Mouse (Mus musculus) central nervous system, embryonic 18 days (tissue): ENCODE measurements around the gene Grid1. TPM values are rescaled to one million over a fixed set of nuclear protein-coding genes. Genes with fewer than 3 reads are reported as not detected.

Source experiments
- polyA plus RNA-seq: library from polyadenylated mRNA; depleted of rRNA; stranded (reverse); fragments of >200 nt; gene quantifications from 2 replicates; pipeline ENCODE4 v1.2.3, GENCODE M21; 2012; rRNA removed

The Grid1 gene
- 13.1 and 15.7 TPM in 2 replicates for polyA plus RNA-seq

GRCm38 (mm10) chr14:34819919-34820652 is at the start of gene Grid1:
TSS of gene Grid1 (plus strand) at chr14:34820108.

Other genes with a start within 250 kb of the Grid1 start
- 1.5 and 11.0 TPM in 2 replicates for gene Ldb3, start 231.4 kb upstream of the Grid1 start, polyA plus RNA-seq
- gene Opn4, start 220.0 kb upstream of the Grid1 start, polyA plus RNA-seq, result 0.05 TPM in 1 of 2 replicates, not detected in the other
- gene Wapl, start 146.2 kb upstream of the Grid1 start, polyA plus RNA-seq, result 15.6 and 16.8 TPM in 2 replicates